Comparison of ENCODE assay signal across 8 mouse cellular contexts in genomic region chr19:42794914-42795613, GRCm38 (mm10). TPM values are rescaled to one million over a fixed set of nuclear protein-coding genes. Genes with fewer than 3 reads are reported as not detected.
DNase-seq lines count a peak whose midpoint lies in the region; ATAC-seq lines count a peak whose summit lies in the region.

No protein-coding gene starts in this region.

- H3K9me3 ChIP-seq in hindbrain, embryonic 16.5 days (ENCODE audit: control insufficient read depth, low read length), result no peaks in the 10 kb centered on the region

- WGBS in hindbrain, embryonic 16.5 days, result 2% methylated on average over 31 of the region's 31 CpGs

- H3K4me2 ChIP-seq in hindbrain, embryonic 16.5 days (ENCODE audit: low read length), result peak overlapping the region; percentile 96

- ATAC-seq in hindbrain, embryonic 16.5 days, result peak; percentile 94

- peak overlapping the region; percentile 62 for H3K9ac ChIP-seq in hindbrain, embryonic 16.5 days (ENCODE audit: low read depth, low read length)

- DNase-seq in ZHBTc4 (ENCODE audit: low read depth, low spot score), result peak; percentile 92
- peak; percentile 92 to 93 for DNase-seq in cerebellum, postnatal 4 days (ENCODE audit: low spot score in 2 of 2)
- DNase-seq in gastrocnemius, adult 18-20 months (ENCODE audit: low spot score), result peak; percentile 89
- peak; percentile 90 to 96 for DNase-seq in left cerebral cortex, adult 18-20 months (ENCODE audit: low spot score in 2 of 2)
- peak; percentile 81 to 91 for DNase-seq in lung, postnatal 4 days
- DNase-seq in retina, postnatal 7 days (ENCODE audit: low read depth, low spot score), result peak; percentile 83
- peak; percentile 78 to 81 for DNase-seq in urinary bladder, adult 18-20 months (ENCODE audit: low spot score in 2 of 2)

- no peaks in the 10 kb centered on the region for H3K27me3 ChIP-seq in hindbrain, embryonic 16.5 days (replicated peaks; ENCODE audit: control insufficient read depth, insufficient read depth, low read length)

- H3K4me3 ChIP-seq in hindbrain, embryonic 16.5 days (ENCODE audit: low read length), result peak overlapping the region; percentile 48

- no peak overlapping the region for H3K27ac ChIP-seq in hindbrain, embryonic 16.5 days (ENCODE audit: low read depth, low read length)

- no peaks in the 10 kb centered on the region for H3K36me3 ChIP-seq in hindbrain, embryonic 16.5 days (ENCODE audit: control insufficient read depth, insufficient read depth, low read length)

- H3K4me1 ChIP-seq in hindbrain, embryonic 16.5 days (ENCODE audit: control insufficient read depth, insufficient read depth, low read depth, low read length), result peaks cover 8% of the 10 kb centered on the region

RNA-seq across cellular contexts. Expression of gene Hps1, which starts 15.3 kb away (rescaled TPM):
- total RNA-seq in gastrocnemius, adult 18-20 months (2021), result under 1 TPM; 0.73 to 0.97 TPM
- 9.3 and 10.6 TPM in 2 replicates for polyA plus RNA-seq in hindbrain, embryonic 16.5 days (2015; fragmentation: Nextera tagmentation; extraction: Ambion mirVana)
- 1 to 10 TPM; 8.3 to 8.6 TPM for total RNA-seq in left cerebral cortex, adult 18-20 months (2021)

RNA-seq across cellular contexts. Expression of gene Pyroxd2, which starts 42.5 kb away (rescaled TPM):
- total RNA-seq in gastrocnemius, adult 18-20 months (2021), result under 1 TPM; 0.53 to 0.97 TPM
- polyA plus RNA-seq in hindbrain, embryonic 16.5 days (2015; fragmentation: Nextera tagmentation; extraction: Ambion mirVana), result 2.5 and 3.0 TPM in 2 replicates
- 1 to 10 TPM; 2.9 to 3.0 TPM for total RNA-seq in left cerebral cortex, adult 18-20 months (2021)

Comparison
In these comparisons a context has a peak if more than half of its experiments do, and no peak if none do; other contexts are left out.
1. RNA of gene Hps1, which starts 15.3 kb away (total RNA-seq): 8.3 to 8.6 TPM in left cerebral cortex, adult 18-20 months; 0.73 to 0.97 TPM in gastrocnemius, adult 18-20 months; every median in the first group is over 4 times any median in the second.
2. Peak in every context shown above with its lines, with median percentiles within 50 percentile points of each other: DNase-seq.